Mouse (Mus musculus) thymus, postnatal 10 days (tissue): ENCODE data around the gene Gm20683.

Experiments
- DNase-seq, 2 experiments: peaks; one replicate each; pipeline ENCODE4 v3.0.0; 2021; ENCODE audit warnings: low spot score in 2 of 2

Gene Gm20683

GRCm38 (mm10) chr17:25842509-25842908, 946 bp upstream of the Gm20683 start:
- no peak for DNase-seq

GRCm38 (mm10) chr17:25840519-25840918, 1.0 kb downstream of the Gm20683 start:
- no peak for DNase-seq

GRCm38 (mm10) chr17:25839455-25840235, 1.9 kb downstream of the Gm20683 start:
- no peak for DNase-seq

- no peak for DNase-seq
Observed at GRCm38 (mm10) chr17:25838904-25839303, 2.7 kb downstream of the Gm20683 start.

GRCm38 (mm10) chr17:25837533-25837932, 4.0 kb downstream of the Gm20683 start:
- DNase-seq: no peak

- peak in 1 of 2 experiments; percentile 51 for DNase-seq
Observed at GRCm38 (mm10) chr17:25837076-25837410, 4.5 kb downstream of the Gm20683 start, which contains the start of gene Rhbdl1. Gene Rhbdl1, minus strand, starts transcription at chr17:25837295.

- DNase-seq: no peak
Observed at GRCm38 (mm10) chr17:25836397-25837075, 5.0 kb downstream of the Gm20683 start.

- DNase-seq: no peak
Observed at GRCm38 (mm10) chr17:25835816-25836215, 5.7 kb downstream of the Gm20683 start.

- DNase-seq: no peak
Observed at GRCm38 (mm10) chr17:25835301-25835700, 6.3 kb downstream of the Gm20683 start.

GRCm38 (mm10) chr17:25834595-25835222, 6.9 kb downstream of the Gm20683 start:
- no peak for DNase-seq

- DNase-seq: no peak
Observed at GRCm38 (mm10) chr17:25833961-25834594, 7.5 kb downstream of the Gm20683 start.

- peak in 1 of 2 experiments; percentile 44 for DNase-seq
Observed at GRCm38 (mm10) chr17:25833291-25833663, 8.3 kb downstream of the Gm20683 start, which contains the start of gene Stub1. Gene Stub1, minus strand, starts transcription at chr17:25833404.

- peak; percentile 94 to 97 for DNase-seq
Observed at GRCm38 (mm10) chr17:25832436-25833290, 8.9 kb downstream of the Gm20683 start.

GRCm38 (mm10) chr17:25831451-25832281, 9.9 kb downstream of the Gm20683 start:
- no peak for DNase-seq

GRCm38 (mm10) chr17:25830806-25831431, 10.6 kb downstream of the Gm20683 start:
- no peak for DNase-seq

- DNase-seq: no peak
Observed at GRCm38 (mm10) chr17:25830200-25830753, 11.3 kb downstream of the Gm20683 start.

- DNase-seq: no peak
Observed at GRCm38 (mm10) chr17:25829558-25830017, 12.0 kb downstream of the Gm20683 start.

GRCm38 (mm10) chr17:25828712-25829557, 12.6 kb downstream of the Gm20683 start, which contains the start of gene Jmjd8:
Gene Jmjd8, plus strand, starts transcription at chr17:25828867.
- peak; percentile 66 to 68 for DNase-seq
